Mouse (Mus musculus) embryo, embryonic 10.5 days (tissue): ENCODE measurements at regions not wholly inside any gene's neighbourhood (a gene's known extent, or its start where the extent isn't known, plus 50 kb on each side); places are given as distances from the start of the nearest gene placed in this dataset.
A peak's percentile ranks its signal among the peaks of the same experiment; 100 is the strongest.
"Not testable (repeated sequence)": the region's sequence is repeated elsewhere in the genome, so short reads cannot be mapped to it uniquely, and the experiment has no call there.

Experiments
- DNase-seq: peaks from one replicate; pipeline ENCODE4 v3.0.0-alpha.2; 2015; ENCODE audit warnings: low spot score

DNA sequence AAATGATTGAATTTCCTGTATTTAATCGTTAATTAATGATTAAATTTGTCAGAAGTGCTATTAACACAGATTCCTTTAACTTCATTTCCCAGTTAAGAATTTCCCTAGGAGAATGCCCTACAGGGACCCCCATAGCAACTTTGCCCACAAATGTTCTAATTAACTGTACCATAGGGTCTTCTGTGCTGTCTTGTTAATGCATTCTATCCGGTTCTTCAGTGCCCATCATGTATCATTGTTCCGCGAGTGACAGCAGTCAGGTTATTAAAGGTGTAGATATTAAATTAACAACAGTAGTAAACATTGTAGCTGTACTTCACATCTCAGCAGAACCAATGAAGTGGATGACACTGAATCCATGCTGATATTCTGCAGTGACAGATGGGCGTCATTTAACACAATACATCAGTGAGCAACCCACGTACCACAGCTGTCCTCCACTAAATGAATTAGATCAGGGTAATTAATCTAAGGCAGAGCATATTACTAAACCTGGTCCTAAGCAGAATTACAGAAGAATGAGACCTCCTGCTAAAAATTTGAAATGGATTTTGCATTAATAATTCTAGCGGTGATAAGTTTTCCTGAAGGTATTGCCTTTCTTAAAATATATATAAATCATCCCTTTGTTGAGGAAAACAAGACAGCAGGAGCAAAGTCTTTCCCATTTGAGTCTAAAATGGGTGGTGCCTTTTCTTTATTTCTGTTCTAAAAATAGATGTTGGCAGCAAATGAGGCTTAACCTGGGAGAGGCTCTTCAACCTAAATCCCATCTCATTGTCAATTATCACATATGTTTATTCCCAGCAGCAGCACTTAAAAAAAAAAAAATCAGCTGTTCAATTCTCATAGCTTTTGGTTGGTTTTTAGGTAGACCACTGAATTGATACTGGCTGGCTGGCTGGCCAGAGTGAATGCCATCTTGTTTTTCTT lies 872.3 kb downstream of the Nxph1 start:
- DNase-seq: peak; percentile 2

DNA sequence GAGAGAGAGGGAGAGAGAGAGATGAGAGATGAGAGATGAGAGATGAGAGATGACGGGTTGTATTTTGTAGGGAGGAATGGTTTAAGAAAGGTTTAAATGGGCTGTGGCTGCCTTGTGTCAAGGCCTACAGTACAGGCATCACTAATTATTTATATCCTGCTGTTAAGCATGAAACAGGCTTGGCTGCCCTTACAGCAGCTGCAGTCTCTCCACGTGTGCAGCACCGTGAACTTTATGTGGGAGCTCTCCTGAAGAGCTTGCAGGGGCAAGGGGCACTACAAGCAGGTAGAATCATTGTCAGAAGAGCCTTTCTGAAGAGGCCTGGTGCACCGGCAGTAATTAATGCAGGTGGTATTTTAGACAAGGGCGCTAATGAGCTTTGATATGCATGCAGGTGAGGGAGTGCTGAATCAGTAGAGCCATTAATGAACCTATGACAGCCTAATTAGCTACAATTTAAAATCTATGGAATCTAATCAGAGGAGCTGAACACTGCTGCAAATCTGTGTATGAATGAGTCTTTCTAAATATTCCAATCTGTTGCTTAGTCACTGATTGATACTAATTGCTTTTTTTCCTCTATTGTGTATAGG lies 886.7 kb downstream of the Nxph1 start:
- no peak for DNase-seq

- no peak for DNase-seq
These were observed 894.2 kb downstream of the Nxph1 start for GRCm38 (mm10) chr6:9842391-9842790.

DNA sequence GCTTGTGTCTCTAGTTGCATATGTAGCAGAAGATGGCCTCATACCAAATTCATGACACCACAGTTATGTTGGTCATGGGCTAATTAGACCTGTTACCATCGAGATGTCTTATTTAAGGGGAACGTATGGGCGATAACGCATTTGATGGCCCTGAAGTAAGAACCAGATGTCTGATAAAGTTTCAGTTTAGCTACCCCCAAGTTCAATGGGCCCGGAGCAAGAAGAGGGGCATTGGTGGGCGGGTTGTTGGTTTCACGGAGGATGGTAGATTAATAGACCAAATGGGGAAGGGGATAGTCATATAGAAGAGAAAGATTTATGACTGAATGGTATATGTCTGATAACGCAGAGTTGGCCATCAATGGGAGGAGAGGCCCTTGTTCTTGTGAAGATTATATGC lies 941.6 kb downstream of the Nxph1 start:
- not testable (repeated sequence) for DNase-seq
